Mouse (Mus musculus) forebrain, embryonic 14.5 days (tissue): Measurements from ENCODE around the gene Nbas. TPM values are rescaled to one million over a fixed set of nuclear protein-coding genes. Genes with fewer than 3 reads are reported as not detected.

Experiments used
- ATAC-seq: fragments of 200-750 bp; cut with Nextera tagmentation; 2 replicates; pipeline ENCODE4 v1.8.0; 2017; ENCODE audit warnings: mild to moderate bottlenecking, moderate library complexity
- DNase-seq: peaks from one replicate; pipeline ENCODE4 v3.0.0-alpha.2; 2015; ENCODE audit warnings: low spot score
- H3K27ac ChIP-seq: fragments of 300-500 bp; sonication (generic); 2 replicates; pipeline ENCODE4 v1.5.1; 2014; ENCODE audit warnings: low read depth, mild to moderate bottlenecking, control low read depth, low read length, moderate library complexity
- H3K27me3 ChIP-seq: fragments of 300-500 bp; sonication (generic); replicated peaks from 2 replicates; pipeline ENCODE4 v1.6.1; 2014; ENCODE audit warnings: low read length, control low read depth, mixed read lengths; ENCODE audit not compliant: control insufficient read depth, insufficient read depth
- H3K36me3 ChIP-seq: fragments of 300-500 bp; sonication (generic); 2 replicates; pipeline ENCODE4 v1.6.1; 2014; ENCODE audit warnings: low read length, control low read depth; ENCODE audit not compliant: control insufficient read depth, insufficient read depth
- H3K4me1 ChIP-seq: fragments of 300-500 bp; sonication (generic); 2 replicates; pipeline ENCODE4 v1.6.1; 2014; ENCODE audit warnings: antibody characterized with exemption, low read length, control low read depth; ENCODE audit not compliant: control insufficient read depth, insufficient read depth
- H3K4me2 ChIP-seq: fragments of 300-500 bp; sonication (generic); 2 replicates; pipeline ENCODE4 v1.6.1; 2014; ENCODE audit warnings: mild to moderate bottlenecking, control low read depth, low read length
- H3K4me3 ChIP-seq: fragments of 300-500 bp; sonication (generic); 2 replicates; pipeline ENCODE4 v1.5.1; 2014; ENCODE audit warnings: low read depth, low read length, control low read depth
- H3K9ac ChIP-seq: fragments of 300-500 bp; sonication (generic); 2 replicates; pipeline ENCODE4 v1.6.1; 2014; ENCODE audit warnings: mild to moderate bottlenecking, low read length, control low read depth, moderate library complexity
- H3K9me3 ChIP-seq: fragments of 300-500 bp; sonication (generic); replicated peaks from 2 replicates; pipeline ENCODE4 v1.6.1; 2016; ENCODE audit warnings: low read length, control low read depth, mixed read lengths; ENCODE audit not compliant: control insufficient read depth
- WGBS: fragments of 180-500 bp; shearing (Covaris S2); extraction: QIAGEN DNeasy Blood & Tissue Kit; methylation state at CpG from one replicate; pipeline ENCODE4 v1.1.7; 2014; 5-methylcytosine and 5-hydroxymethylcytosine counted together
- polyA plus RNA-seq: library from polyadenylated mRNA; unstranded; fragments of >200 nt; fragmentation: Nextera tagmentation; extraction: Ambion mirVana; gene quantifications from 2 replicates; pipeline ENCODE4 v1.2.1, GENCODE M21; 2014

Nbas gene
- 11.8 and 13.7 TPM in 2 replicates for polyA plus RNA-seq

DNA sequence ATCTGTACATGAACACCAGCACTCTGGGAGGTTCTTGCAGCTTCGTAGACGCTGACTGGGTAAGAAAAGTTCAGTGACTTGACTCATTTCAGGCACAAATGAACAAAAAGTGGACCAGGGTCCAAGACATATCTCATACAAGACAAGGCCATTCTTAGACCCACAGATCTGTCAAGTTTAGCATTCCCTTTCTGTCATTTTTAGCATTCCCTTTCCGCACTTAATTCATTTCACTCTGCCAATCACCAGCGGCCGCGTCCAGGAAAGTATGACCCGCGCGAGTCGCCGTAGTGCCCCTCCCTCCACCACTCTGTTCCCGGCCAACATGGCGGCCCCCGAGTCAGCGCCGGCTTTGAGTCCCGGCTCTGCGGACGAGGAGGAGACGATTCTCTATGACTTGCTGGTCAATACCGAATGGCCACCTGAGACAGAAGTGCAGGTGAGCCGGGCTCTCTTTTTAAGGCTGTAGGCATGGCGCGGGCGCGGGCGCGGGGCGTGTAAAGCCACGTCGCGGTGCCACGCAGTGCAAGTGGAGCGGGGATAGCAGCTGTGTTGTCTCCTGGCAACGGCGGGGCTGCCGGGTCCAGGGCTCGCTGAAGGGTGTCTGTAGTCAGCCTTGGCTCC is at the start of gene Nbas:
Gene Nbas, plus strand, starts transcription at position 308 of the 624 bp plus-strand sequence.
- Histone ChIP-seq H3K4me2 (peak within 1 kb of the TSS; percentile 73), H3K4me3 (peak within 1 kb of the TSS; percentile 60), H3K27me3 (no peaks in the 10 kb centered on the region), H3K36me3 (no peaks in the 10 kb centered on the region), H3K27ac (peak within 1 kb of the TSS; percentile 3; the same call in 1 of the 2 replicates), H3K9me3 (no peaks in the 10 kb centered on the region), H3K9ac (peak within 1 kb of the TSS; percentile 67), H3K4me1 (peaks cover 6% of the 10 kb centered on the region; the same call in 1 of the 2 replicates)
- ATAC-seq (peak; percentile 95), DNase-seq (peak; percentile 82)
- WGBS: 4% methylated on average over 38 of the region's 38 CpGs

DNA sequence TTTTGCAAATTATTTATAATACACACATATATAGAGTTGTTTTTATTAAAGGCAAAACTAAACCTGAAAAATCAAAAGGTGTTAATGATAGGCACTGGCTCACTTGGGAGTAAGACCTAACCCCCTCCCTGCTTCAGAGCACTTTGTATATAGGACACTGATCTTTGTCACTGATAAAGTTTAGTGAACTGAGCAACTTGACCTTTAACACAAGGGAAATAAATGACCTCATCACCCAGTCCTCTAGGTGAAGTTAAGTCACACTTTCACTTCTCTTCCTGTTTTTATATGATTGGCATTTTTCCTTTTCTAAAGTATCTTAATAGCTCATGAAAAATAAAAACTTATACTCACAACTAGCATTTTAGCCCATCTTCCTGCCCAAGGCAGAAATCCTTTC is 26.5 kb upstream of the Nbas start:
- Histone ChIP-seq H3K9ac (no peak overlapping the region), H3K27ac (no peak overlapping the region), H3K4me2 (no peak overlapping the region), H3K4me3 (no peak overlapping the region), H3K4me1 (0 out of 2 replicates have a peak, but pooled peaks cover under 1% of the 10 kb centered on the region), H3K36me3 (peaks cover 59% of the 10 kb centered on the region), H3K9me3 (no peaks in the 10 kb centered on the region), H3K27me3 (no peaks in the 10 kb centered on the region)
- ATAC-seq (no peak), DNase-seq (no peak)

- no peaks in the 10 kb centered on the region for H3K27me3 ChIP-seq
- peak within 1 kb of the TSS; percentile 94 for H3K9ac ChIP-seq
- DNase-seq: peak; percentile 90
- H3K4me2 ChIP-seq: peak within 1 kb of the TSS; percentile 58
- H3K4me3 ChIP-seq: peak within 1 kb of the TSS; percentile 87
- 3% methylated on average over 57 of the region's 59 CpGs for WGBS
- H3K27ac ChIP-seq: peak within 1 kb of the TSS; percentile 87
- no peaks in the 10 kb centered on the region for H3K9me3 ChIP-seq
- H3K36me3 ChIP-seq: peaks cover 7% of the 10 kb centered on the region
- ATAC-seq: peak; percentile 94
- H3K4me1 ChIP-seq: peaks cover 8% of the 10 kb centered on the region; the same call in 1 of the 2 replicates
Measured at GRCm38 (mm10) chr12:13248691-13249572, 20.0 kb upstream of the Nbas start, which contains the start of gene Ddx1. Ddx1 (minus strand) TSS chr12:13249213.

DNA sequence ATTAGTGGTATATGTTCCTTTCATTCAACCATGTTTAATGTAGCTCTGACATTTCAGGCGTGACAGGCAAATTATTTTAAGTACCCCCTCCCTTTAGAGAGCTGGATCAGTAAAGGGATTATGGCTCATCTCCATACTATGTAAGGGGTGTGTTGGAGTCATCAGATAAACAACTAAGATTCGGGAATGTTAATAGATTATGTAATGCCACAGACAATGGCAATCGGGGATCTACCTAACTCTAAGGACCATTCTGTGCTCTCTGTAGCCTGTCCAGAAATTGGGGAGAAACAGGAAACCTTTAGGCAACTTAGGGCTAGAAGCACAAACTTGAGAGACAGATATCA is 19.4 kb upstream of the Nbas start:
- Histone ChIP-seq H3K27ac (peak overlapping the region; percentile 87), H3K4me3 (peak overlapping the region; percentile 87)

DNA sequence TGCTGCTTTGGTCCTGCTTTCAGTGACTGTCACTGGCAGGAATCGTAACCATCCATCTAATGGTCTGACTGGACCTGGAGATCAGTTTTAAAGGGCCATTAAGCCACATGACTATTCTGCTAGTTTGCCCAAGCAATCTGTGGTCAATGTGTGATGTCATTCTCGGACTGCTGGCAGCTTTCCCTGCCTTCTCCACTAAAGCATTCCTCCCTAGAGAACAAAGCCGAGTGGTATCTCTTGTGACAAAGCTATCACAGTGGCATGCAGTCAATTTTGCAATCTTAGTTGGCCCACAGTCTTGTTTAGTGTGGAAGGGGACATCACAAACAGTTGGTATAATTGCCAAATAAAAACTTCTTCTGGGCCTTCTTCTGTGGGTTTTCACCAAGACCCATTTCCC is 13.9 kb upstream of the Nbas start:
- no peak overlapping the region for H3K9ac ChIP-seq
- no peaks in the 10 kb centered on the region for H3K4me1 ChIP-seq
- no peaks in the 10 kb centered on the region for H3K27me3 ChIP-seq
- no peak overlapping the region for H3K4me3 ChIP-seq
- DNase-seq: no peak
- no peak overlapping the region for H3K27ac ChIP-seq
- H3K4me2 ChIP-seq: no peak overlapping the region
- no peak for ATAC-seq
- WGBS: 57% methylated on average over 3 of the region's 3 CpGs
- no peaks in the 10 kb centered on the region for H3K36me3 ChIP-seq
- no peaks in the 10 kb centered on the region for H3K9me3 ChIP-seq

More for the DNA sequence above, 19.4 kb upstream of the Nbas start:
- Histone ChIP-seq H3K9me3 (no peaks in the 10 kb centered on the region), H3K9ac (peak overlapping the region; percentile 94; the same call in 1 of the 2 replicates), H3K4me2 (peak overlapping the region; percentile 58), H3K27me3 (no peaks in the 10 kb centered on the region), H3K4me1 (peaks cover 8% of the 10 kb centered on the region; the same call in 1 of the 2 replicates), H3K36me3 (peaks cover 1% of the 10 kb centered on the region)
- 81% methylated on average over 3 of the region's 3 CpGs for WGBS
- ATAC-seq (peak; percentile 32), DNase-seq (no peak)

DNA sequence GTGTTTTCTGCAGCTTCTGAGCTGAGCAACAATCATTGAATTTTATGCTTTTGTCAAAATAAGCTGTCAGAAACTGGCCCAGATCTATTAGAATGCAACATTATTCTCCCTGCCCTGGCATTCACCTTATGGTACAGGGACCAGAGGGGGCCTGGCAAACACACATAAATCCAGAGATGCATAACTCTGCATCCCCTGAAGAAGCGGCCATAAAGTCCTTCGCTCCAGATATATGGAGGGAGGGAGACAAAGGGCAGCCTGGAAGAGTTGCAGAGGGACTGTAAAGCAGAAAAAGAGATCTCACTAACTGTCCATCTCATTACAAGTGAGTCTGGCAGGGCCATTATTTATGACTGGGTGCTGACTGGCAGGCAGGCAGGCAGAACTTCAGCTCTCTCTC is 13.2 kb upstream of the Nbas start:
- no peaks in the 10 kb centered on the region for H3K9me3 ChIP-seq
- no peaks in the 10 kb centered on the region for H3K36me3 ChIP-seq
- no peak for ATAC-seq
- 86% methylated on average over 2 of the region's 2 CpGs for WGBS
- no peaks in the 10 kb centered on the region for H3K4me1 ChIP-seq
- H3K4me3 ChIP-seq: no peak overlapping the region
- H3K9ac ChIP-seq: no peak overlapping the region
- no peak overlapping the region for H3K27ac ChIP-seq
- H3K27me3 ChIP-seq: no peaks in the 10 kb centered on the region
- DNase-seq: no peak
- H3K4me2 ChIP-seq: no peak overlapping the region

DNA sequence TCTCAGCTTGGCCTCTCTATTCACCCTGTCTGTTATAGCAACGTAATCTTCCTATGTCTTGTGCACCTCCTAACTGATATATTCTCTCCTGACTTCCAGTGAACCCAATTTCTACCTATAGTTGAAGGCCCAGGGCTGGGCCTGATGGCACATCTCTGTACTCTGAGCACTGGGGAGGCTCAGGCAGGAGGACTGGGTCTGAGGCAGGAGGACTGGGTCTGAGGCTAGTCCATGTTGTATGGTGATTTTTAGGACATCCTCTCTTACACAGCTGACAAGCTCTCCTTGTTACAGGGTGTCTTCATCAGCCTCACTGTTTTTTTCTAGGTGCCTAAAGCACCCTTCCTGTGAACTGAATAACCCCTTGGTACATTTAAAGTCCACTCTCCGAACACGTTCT is 521 bp upstream of the Nbas start:
- 44% methylated on average over 3 of the region's 3 CpGs for WGBS

DNA sequence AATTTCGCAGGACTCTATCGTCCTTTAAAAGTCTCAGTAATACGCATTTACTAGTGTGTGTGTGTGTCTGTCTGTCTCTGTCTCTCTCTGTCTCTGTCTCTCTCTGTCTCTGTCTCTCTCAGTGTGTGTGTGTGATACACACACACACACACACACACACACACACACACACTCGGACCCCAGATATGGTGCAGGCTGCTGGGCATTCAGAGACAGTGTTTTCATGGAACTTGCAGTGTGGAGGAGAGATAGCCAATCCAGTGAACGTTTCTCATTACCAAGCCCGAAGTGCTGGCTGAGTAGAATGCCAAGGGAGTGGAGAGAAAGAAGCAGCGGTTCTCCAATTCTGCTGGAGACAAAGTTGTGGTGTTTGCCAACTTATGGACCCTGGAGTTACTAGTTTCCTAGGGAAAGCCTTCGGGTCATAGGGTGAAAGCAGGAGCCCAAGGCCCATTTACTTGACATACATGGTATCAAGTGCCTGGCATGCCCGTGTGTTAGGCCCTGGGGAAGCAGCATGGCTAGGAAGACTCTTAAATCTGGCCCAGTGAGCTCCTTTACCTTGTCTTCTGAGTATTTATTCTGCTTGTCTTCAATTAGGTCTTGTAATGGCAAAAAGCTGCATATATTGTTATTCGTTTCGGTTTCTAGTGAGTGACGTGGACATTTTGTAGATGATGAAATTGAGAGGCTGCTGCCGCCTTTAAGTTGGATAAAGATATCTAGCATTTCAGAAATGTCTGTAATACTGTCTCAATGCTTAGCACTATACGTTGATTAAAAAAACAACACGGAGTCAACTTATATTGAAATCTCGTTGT is 847 bp downstream of the Nbas start:
- DNase-seq: peak; percentile 32

More for the DNA sequence above, 521 bp upstream of the Nbas start:
- DNase-seq: no peak
- Histone ChIP-seq H3K27ac (no peak overlapping the region), H3K4me2 (peak overlapping the region; percentile 73), H3K4me1 (peaks cover 6% of the 10 kb centered on the region; the same call in 1 of the 2 replicates), H3K4me3 (peak overlapping the region; percentile 60), H3K9ac (peak overlapping the region; percentile 67; the same call in 1 of the 2 replicates), H3K9me3 (no peaks in the 10 kb centered on the region), H3K36me3 (no peaks in the 10 kb centered on the region), H3K27me3 (no peaks in the 10 kb centered on the region)
- ATAC-seq: peak; percentile 33

More for the DNA sequence above, 847 bp downstream of the Nbas start:
- peak overlapping the region; percentile 73 for H3K4me2 ChIP-seq
- H3K4me1 ChIP-seq: peaks cover 6% of the 10 kb centered on the region; the same call in 1 of the 2 replicates
- peak overlapping the region; percentile 67 for H3K9ac ChIP-seq
- H3K27ac ChIP-seq: no peak overlapping the region
- ATAC-seq: 0 out of 2 replicates have a peak, but pooled peaks have one; percentile 45
- H3K27me3 ChIP-seq: no peaks in the 10 kb centered on the region
- peak overlapping the region; percentile 60 for H3K4me3 ChIP-seq
- H3K9me3 ChIP-seq: no peaks in the 10 kb centered on the region
- 49% methylated on average over 16 of the region's 16 CpGs for WGBS
- H3K36me3 ChIP-seq: peaks cover 4% of the 10 kb centered on the region
